Mouse (Mus musculus): ENCODE measurements around the gene Zfhx2.
"Not testable (repeated sequence)": the region's sequence is repeated elsewhere in the genome, so short reads cannot be mapped to it uniquely, and the experiment has no call there.

The Zfhx2 gene

DNA sequence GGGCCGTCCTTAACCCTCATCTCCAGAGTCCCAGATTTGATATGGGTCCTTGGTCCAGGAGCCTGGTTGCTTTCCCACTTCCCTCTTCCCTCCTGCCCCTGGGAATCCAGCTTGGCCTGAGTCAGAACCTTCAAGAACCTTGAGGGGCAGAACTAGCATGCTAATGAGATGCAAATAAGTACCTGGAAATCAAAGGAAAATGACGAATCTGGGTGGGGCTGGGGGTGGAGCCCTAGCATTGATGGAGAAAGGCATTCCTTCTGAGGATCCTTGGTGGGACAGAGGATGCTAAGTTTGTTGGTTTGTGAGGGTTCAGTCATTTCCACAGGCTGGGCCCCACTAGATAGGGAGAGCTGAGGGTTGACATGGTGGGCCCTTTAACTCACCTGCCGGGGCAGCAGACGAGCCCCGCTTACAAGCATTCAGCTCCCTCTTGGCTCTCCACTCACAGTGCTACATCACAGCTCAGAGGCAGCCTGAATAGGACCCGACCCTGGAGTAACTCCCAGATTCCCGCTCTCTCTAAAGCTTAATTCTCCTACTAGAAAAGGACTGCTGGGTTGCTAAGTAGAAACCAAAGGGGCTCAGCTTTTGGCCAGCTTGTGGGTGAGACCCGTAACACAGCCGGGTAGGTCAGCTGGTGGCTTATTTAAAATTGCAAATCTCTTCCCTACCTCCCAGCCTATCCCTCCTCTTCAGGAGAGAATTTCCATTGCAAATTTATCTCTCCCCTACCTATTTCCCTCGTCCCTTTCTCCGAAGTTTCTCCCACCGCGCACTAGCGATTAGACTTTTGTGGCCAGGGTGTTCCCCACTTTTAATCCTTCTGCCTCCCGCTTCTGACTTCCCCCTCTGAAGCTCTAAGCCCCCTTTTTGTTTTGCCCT is 14.4 kb downstream of the Zfhx2 start:
- no peak for DNase-seq

GRCm38 (mm10) chr14:55076956-55077355 is 15.2 kb downstream of the Zfhx2 start:
- DNase-seq = no peak

DNA sequence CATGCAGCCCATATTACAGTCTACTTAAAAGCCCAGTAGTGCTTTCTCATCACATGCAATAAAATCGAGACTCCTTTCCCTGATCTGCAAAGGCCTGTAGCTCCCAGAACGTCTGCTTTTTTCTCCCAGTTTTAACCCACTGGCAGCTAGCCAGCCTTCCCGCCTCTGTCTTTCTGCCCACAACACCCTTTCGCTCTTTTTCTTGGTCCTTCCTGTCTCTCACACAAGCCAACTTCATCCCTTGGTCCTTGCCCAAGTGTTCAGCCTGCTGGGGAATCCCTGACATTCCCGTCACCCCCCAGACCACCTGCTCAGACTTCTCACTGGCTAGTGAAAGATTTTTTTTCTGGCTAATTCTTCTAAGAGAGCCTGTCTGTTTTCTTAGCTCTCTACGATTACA is 15.9 kb downstream of the Zfhx2 start:
- no peak for DNase-seq

- DNase-seq = no peak
Observed at GRCm38 (mm10) chr14:55074416-55074815, 17.7 kb downstream of the Zfhx2 start.

DNA sequence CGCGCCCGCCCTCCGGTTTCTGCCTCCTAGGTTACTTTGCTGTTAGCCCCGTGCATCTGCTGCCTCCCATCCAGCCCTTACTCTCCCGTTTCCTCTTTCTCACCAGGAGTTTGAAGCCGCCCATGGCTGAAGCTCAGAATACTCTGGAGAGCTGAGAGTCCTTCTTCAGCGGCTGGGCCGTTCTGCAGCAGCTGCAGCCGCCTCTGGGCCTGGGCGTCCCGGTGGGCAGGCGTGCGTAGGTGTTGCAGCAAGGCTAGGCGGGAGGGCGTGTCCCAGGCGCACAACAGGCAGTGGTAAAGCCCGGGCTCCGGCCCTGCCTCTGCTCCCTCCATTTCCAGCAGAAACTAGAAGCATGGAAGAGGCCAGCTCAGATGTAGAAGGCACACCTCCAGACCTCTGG is 20.4 kb downstream of the Zfhx2 start:
- no peak for DNase-seq

- DNase-seq = no peak
Observed at GRCm38 (mm10) chr14:55066042-55066441, 26.1 kb downstream of the Zfhx2 start.

- DNase-seq = no peak
Observed at GRCm38 (mm10) chr14:55065391-55065790, 26.7 kb downstream of the Zfhx2 start.

DNA sequence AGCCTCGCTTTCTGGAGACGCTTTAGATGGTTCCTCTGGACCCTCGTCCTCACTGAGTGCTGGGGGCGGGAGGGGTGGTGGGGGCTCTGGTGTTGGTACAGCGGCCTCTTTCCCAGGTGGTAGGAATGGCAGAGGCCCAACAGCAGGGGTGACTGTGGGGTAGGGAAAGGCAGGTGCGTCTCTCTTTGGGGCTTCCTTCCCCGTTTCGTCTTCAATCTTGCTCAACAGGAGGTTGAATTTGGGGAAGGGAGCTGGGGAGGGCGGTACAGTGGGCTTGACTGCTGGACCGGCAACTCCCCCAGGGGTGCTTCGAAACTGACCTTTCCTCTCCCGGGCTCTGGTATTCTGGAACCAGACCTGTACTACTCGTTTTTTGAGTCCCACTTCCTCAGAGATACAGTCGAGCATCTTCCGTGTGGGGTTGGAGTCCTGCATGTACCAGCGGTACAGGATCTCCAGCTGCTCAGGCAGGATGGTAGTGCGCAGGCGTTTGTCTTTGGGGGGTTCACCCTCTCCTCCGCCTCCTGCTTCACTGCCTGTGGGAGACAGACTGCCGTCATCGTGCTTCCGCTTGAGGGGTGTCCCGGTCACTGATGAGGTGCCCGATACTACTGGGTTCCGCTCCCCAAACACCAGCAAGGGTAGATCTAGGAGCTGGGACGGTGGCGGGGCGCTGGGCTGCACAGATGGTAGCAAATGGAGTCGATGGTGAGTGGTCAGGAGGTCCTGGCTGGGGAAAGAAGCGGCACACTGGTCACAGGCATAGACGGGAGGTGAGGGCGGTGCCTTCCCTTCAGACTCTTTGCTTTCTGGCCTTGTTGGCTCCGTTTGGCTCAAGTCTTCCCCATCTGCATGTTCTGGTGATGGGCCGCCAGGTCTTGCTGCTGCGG is 27.4 kb downstream of the Zfhx2 start:
- DNase-seq = no peak

DNA sequence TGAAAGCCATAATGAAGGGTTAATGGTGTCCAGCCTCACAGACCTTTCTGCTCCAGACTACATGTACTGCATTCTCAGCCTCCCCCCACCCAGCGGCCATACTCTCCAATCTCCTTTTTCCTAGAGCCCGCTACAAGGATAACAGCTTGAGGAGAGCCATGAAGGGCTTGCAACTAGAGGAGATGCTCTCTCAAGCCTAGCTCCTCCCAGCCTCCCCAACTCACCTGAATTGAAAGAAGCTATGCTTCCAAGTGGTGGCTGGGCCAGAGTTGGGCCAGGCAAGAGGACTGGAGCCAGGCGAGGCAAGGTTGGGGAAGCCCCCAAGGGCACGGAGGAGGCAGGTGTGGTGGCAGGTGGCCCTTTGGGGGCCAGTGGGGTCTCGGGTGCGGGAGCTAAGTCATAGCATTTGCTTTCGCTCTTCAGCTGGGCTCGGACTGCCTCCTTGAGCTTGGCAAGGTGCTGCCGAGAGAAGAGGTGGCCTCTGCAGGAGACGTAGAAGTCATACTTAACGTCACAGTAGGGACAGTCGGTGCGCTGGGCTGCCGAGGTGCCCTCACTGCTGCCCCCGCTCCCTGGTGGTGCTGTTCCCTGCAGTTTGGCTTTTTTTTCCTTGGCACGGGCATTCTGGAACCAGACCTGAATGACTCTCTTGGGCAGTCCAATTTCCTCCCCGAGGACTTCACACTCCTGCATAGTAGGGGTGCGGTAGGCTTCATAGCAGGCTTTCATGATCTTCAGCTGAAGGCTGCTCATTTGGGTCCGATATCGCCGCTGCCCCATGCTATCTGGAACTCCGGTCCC is 28.3 kb downstream of the Zfhx2 start:
- no peak for DNase-seq

- DNase-seq = no peak
Observed at GRCm38 (mm10) chr14:55063117-55063516, 29.0 kb downstream of the Zfhx2 start.

DNA sequence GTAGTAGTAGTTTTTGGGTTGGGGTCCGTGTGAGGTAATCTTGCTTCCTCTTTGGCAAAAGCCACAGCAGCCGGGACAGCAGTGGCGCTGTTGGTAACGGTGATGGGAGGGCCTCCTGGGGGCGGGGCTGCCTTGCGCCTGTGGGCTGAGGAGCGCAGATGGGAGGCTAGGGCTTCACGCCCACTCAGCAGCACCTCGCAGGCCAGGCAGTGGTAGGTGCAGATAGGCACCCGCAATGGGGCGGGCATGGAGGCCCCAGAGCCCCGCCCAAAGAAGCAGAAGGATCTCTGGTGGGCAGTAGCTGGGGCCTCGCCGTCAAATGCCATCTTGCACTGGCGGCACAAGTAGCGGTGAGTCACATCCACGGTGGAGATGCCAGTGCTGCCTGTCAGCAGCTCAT is 29.5 kb downstream of the Zfhx2 start:
- peak; percentile 98 for DNase-seq

DNA sequence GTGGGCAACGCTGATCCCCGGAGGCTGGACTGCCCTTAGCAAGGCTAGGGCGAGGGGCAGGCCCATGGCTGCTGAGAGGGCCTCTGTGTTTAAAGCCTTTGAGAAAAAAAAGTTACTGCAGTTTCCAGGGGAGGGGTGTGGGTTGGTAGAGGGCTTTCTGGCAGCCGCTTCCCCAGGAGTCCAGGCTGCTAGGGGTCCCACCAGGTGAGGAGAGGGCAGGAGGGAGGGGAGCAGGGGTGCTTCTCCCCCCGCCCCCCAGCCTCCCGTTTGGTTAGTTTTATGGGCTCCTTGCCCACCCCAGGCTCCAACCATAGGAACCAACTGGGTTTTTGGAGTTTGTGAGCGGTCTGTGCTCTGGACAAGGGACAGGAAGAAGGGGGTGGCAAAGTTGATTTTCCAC is 30.3 kb downstream of the Zfhx2 start:
- DNase-seq = no peak

GRCm38 (mm10) chr14:55059931-55060330 is 32.2 kb downstream of the Zfhx2 start:
- no peak for DNase-seq

GRCm38 (mm10) chr14:55059009-55059408 is 33.1 kb downstream of the Zfhx2 start:
- no peak for DNase-seq

DNA sequence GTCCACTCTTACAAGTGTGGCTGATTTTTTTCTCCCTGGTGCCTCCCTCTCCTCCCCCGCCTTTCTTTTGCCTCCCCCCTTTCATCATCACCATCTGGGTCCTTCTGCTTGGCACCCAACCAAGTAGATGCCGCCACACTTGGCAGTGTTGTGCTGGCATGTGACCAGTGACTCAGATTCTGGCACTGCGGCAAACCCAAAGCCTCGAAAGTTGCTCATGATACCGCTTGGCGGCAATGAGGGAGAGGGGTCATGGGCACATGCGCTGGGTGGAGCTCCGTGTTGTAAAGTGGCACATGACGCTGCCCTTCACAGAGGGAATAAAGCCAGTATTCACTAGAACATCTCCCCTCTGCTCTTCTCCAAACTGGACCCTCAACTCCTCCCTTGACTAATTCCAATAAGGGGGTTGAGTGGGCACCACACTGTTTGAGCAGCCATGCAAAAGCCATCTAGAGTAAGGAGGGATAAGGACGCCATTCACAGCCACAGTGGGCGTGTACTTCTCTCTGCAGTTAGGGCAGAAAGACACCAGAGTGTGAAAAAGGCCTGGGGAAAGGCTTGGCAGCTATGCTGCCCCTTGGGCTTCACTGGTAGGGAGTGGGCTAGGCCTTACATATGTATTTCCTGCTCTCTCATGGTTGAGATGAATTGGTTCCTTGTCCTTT is 36.8 kb downstream of the Zfhx2 start:
- no peak for DNase-seq

- no peak for DNase-seq
Observed at GRCm38 (mm10) chr14:55054191-55054749, 37.9 kb downstream of the Zfhx2 start.

DNA sequence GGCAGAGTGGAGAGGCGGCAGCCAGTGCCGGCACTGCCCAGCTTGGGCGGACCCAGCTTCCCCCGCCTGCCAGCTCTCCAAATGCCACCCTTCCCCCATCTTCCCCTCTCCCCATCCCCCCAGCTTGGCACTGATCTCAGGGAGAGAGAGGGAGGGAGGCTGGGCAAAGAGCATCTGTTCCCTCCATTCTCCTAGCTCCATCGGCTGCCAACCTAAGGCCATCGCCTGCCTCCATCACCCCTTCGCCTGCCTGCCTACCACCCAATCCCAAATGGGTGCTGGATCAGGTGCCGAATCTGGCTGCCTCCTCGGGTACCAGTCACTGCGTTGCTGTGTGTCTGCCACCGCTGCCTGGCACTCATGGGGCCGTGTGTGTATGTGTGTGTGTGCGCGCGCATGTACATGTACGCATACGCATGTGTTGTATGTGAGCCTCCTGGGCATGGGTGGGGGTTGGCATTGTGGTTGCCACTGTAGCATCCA is 38.4 kb downstream of the Zfhx2 start:
- DNase-seq = no peak

- no peak for DNase-seq
Observed at GRCm38 (mm10) chr14:55053050-55053449, 39.1 kb downstream of the Zfhx2 start.

GRCm38 (mm10) chr14:55052496-55052895 is 39.6 kb downstream of the Zfhx2 start:
- no peak for DNase-seq

DNA sequence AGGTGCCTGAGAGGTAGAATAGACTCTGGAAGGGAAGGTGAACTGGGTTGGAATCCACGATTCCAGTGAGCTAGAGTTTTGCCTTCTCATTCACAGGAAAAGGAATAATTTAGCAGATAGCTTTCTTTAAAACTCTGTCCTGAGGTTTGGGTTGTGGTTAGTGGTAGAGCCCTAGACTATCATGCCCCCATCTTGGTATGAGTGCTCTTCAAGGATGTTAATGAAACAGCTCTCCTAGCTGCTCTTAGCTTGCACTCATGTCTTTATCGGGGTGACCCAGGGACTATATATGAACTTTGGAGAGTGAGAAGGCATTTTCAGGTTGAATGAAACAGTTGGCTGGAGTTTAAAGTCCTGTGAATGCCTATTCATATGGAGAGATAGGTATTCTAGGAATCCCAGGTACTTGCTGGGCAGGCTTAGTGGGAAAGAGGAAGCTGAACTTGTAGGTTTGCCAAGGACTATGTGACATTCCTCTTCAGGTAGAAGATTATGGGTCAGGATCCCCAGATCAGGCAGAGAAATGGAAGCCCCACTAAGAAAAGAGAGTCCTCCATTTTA is 44.1 kb downstream of the Zfhx2 start:
- DNase-seq = no peak

DNA sequence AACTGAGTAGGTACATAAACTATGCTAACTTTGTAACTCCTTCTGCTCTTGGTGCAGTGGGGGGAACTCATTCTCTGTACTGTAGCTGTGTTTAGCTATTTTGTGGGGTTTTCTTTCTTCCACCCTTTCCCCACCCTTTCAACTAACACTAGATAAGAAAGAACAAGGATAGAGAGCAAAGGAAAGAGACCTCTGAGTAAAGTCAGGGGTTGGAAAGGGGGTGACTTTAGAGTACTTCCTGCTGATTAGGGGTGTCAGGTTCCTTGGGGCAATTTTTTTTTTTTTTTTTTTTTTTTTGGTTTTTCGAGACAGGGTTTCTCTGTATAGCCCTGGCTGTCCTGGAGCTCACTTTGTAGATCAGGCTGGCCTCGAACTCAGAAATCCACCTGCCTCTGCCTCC is 48.4 kb downstream of the Zfhx2 start:
- not testable (repeated sequence) for DNase-seq
